Mouse (Mus musculus) testis, adult 2 months (tissue): ENCODE data around the gene Sdhb. TPM values are rescaled to one million over a fixed set of nuclear protein-coding genes. Genes with fewer than 3 reads are reported as not detected.
A peak's percentile ranks its signal among the peaks of the same experiment; 100 is the strongest.

Experiments
- H3K27ac ChIP-seq: fragments of 200-500 bp; 2 replicates; pipeline ENCODE4 v1.5.1; 2012; ENCODE audit warnings: low read depth, low read length; ENCODE audit not compliant: control insufficient read depth, insufficient read depth
- H3K27me3 ChIP-seq: fragments of 200-500 bp; 2 replicates; pipeline ENCODE4 v1.6.1; 2012; ENCODE audit warnings: mild to moderate bottlenecking, low read length, moderate library complexity; ENCODE audit not compliant: control insufficient read depth, insufficient read depth
- H3K36me3 ChIP-seq: fragments of 200-500 bp; 2 replicates; pipeline ENCODE4 v1.6.1; 2012; ENCODE audit warnings: mild to moderate bottlenecking, low read length; ENCODE audit not compliant: control insufficient read depth, insufficient read depth
- H3K4me1 ChIP-seq: fragments of 200-500 bp; 2 replicates; pipeline ENCODE4 v1.6.1; 2012; ENCODE audit warnings: low read length; ENCODE audit not compliant: control insufficient read depth, insufficient read depth
- H3K4me3 ChIP-seq: fragments of 200-500 bp; 2 replicates; pipeline ENCODE4 v1.5.1; 2012; ENCODE audit warnings: low read depth, mild to moderate bottlenecking, low read length, moderate library complexity, mixed read lengths; ENCODE audit not compliant: control insufficient read depth
- CTCF ChIP-seq: fragments of 200-500 bp; IDR thresholded peaks from 2 replicates; pipeline ENCODE4 v1.5.1; 2012; ENCODE audit warnings: low read depth, mild to moderate bottlenecking, inconsistent platforms, low read length, moderate library complexity; ENCODE audit not compliant: control insufficient read depth, insufficient read depth, insufficient replicate concordance
- POLR2A ChIP-seq: fragments of 200-500 bp; IDR thresholded peaks from 2 replicates; pipeline ENCODE4 v1.6.1; 2012; ENCODE audit warnings: low read depth, mild to moderate bottlenecking, inconsistent platforms, low read length, moderate library complexity; ENCODE audit not compliant: control insufficient read depth
- polyA plus RNA-seq: library from polyadenylated mRNA; depleted of rRNA; stranded (reverse); fragments of >200 nt; gene quantifications from 2 replicates; pipeline ENCODE4 v1.2.3, GENCODE M21; 2012; rRNA removed

The Sdhb gene
- 97.1 and 102 TPM in 2 replicates for polyA plus RNA-seq

GRCm38 (mm10) chr4:140960781-140961466 is at the start of gene Sdhb:
TSS of gene Sdhb (plus strand) at chr4:140961203.
- peak within 1 kb of the TSS; percentile 86 for H3K27ac ChIP-seq
- H3K4me1 ChIP-seq: peaks cover 17% of the 10 kb centered on the region
- no peaks in the 10 kb centered on the region for H3K36me3 ChIP-seq
- H3K4me3 ChIP-seq: peak within 1 kb of the TSS; percentile 94
- TF ChIP-seq POLR2A: peak; percentile 77
- no peak for TF ChIP-seq CTCF
- no peaks in the 10 kb centered on the region for H3K27me3 ChIP-seq

GRCm38 (mm10) chr4:140911416-140911815 is 49.6 kb upstream of the Sdhb start:
- Histone ChIP-seq H3K4me1 (peaks cover 7% of the 10 kb centered on the region), H3K4me3 (no peak overlapping the region), H3K36me3 (no peaks in the 10 kb centered on the region), H3K27ac (no peak overlapping the region), H3K27me3 (no peaks in the 10 kb centered on the region)
- no peak for TF ChIP-seq POLR2A
- no peak for TF ChIP-seq CTCF

GRCm38 (mm10) chr4:140912271-140912833 is 48.7 kb upstream of the Sdhb start:
- no peak overlapping the region for H3K4me3 ChIP-seq
- TF ChIP-seq POLR2A (no peak), CTCF (no peak)
- H3K4me1 ChIP-seq: peaks cover 6% of the 10 kb centered on the region
- no peaks in the 10 kb centered on the region for H3K27me3 ChIP-seq
- no peaks in the 10 kb centered on the region for H3K36me3 ChIP-seq
- no peak overlapping the region for H3K27ac ChIP-seq

GRCm38 (mm10) chr4:140913565-140913964 is 47.4 kb upstream of the Sdhb start:
- Histone ChIP-seq H3K4me3 (no peak overlapping the region), H3K27me3 (no peaks in the 10 kb centered on the region), H3K36me3 (no peaks in the 10 kb centered on the region), H3K4me1 (peaks cover 6% of the 10 kb centered on the region), H3K27ac (no peak overlapping the region)
- no peak for TF ChIP-seq CTCF
- TF ChIP-seq POLR2A: no peak

- H3K36me3 ChIP-seq: no peaks in the 10 kb centered on the region
- no peak overlapping the region for H3K4me3 ChIP-seq
- no peak for TF ChIP-seq POLR2A
- no peak overlapping the region for H3K27ac ChIP-seq
- peaks cover 6% of the 10 kb centered on the region for H3K4me1 ChIP-seq
- H3K27me3 ChIP-seq: no peaks in the 10 kb centered on the region
These were observed 46.3 kb upstream of the Sdhb start for GRCm38 (mm10) chr4:140914731-140915131.

GRCm38 (mm10) chr4:140915235-140915634 is 45.8 kb upstream of the Sdhb start:
- H3K36me3 ChIP-seq: no peaks in the 10 kb centered on the region
- H3K4me1 ChIP-seq: peaks cover 6% of the 10 kb centered on the region
- TF ChIP-seq CTCF (no peak), POLR2A (no peak)
- no peaks in the 10 kb centered on the region for H3K27me3 ChIP-seq
- no peak overlapping the region for H3K4me3 ChIP-seq
- no peak overlapping the region for H3K27ac ChIP-seq

GRCm38 (mm10) chr4:140916296-140916695 is 44.7 kb upstream of the Sdhb start:
- no peak overlapping the region for H3K4me3 ChIP-seq
- no peaks in the 10 kb centered on the region for H3K4me1 ChIP-seq
- H3K27ac ChIP-seq: no peak overlapping the region
- TF ChIP-seq CTCF (no peak), POLR2A (no peak)
- no peaks in the 10 kb centered on the region for H3K27me3 ChIP-seq
- H3K36me3 ChIP-seq: no peaks in the 10 kb centered on the region
